Mouse (Mus musculus): ENCODE data around the gene Tbrg1. TPM values are rescaled to one million over a fixed set of nuclear protein-coding genes. Genes with fewer than 3 reads are reported as not detected.

Gene Tbrg1
- polyA plus RNA-seq, 1 experiment from 2014 or later = 128 TPM

DNA sequence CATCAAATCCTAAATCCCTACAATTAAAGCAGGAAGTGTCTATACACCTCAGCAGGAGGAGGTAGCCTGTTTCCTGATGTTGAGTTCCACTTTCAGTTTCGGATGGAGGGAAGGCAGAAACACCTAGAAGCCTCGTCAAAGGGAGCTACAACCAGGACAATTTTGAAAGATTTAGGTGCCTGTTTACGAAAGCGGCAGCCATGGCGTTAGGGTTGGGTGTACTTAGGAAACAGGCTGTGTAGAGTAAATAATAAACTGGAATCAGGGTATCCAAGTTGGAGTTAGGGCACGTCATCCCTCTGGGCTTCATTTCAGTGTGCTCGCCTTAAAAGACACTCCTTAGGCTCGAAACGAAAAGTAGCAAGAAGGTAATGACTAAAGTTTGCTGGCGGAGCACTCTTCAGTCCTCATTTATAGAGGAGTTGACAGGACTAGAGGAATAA is 652 bp downstream of the Tbrg1 start:
- WGBS = 2% methylated on average over 10 of the region's 10 CpGs

DNA sequence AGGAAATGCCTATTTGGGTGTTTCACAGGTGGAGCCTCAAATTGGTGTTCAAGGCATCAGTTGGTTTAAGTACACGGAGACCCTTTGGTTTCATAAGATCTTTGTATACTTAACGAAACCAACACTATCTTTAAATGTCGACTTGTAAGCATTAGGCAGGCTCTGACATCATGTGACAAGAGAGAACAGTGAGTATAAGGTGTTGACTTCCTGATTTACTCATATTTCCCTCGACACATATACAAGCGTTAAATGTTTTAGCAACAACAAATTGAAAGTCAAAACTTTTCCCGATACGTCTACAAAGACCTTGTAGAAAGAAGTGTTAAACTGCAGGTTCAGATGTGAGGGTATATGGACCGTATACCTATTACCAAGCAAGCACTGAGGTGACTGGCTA is 1.2 kb downstream of the Tbrg1 start:
- peaks cover 17% of the 10 kb centered on the region for H3K4me1 ChIP-seq
- DNase-seq (ENCODE audit: low spot score) = no peak
- no peaks in the 10 kb centered on the region for H3K27me3 ChIP-seq (replicated peaks; ENCODE audit: low read depth, poor library complexity, severe bottlenecking)
- no peak overlapping the region for H3K27ac ChIP-seq (replicated peaks)
- H3K4me3 ChIP-seq = peak overlapping the region; percentile 82
- H3K9me3 ChIP-seq = no peaks in the 10 kb centered on the region
- peaks cover 38% of the 10 kb centered on the region for H3K36me3 ChIP-seq (replicated peaks)
- WGBS = 67% methylated on average over 8 of the region's 8 CpGs

More for the DNA sequence above, 652 bp downstream of the Tbrg1 start:
- peak; percentile 10 for DNase-seq (ENCODE audit: low spot score)
- no peaks in the 10 kb centered on the region for H3K27me3 ChIP-seq (replicated peaks; ENCODE audit: low read depth, poor library complexity, severe bottlenecking)
- peak overlapping the region; percentile 92 for H3K27ac ChIP-seq (replicated peaks)
- H3K4me1 ChIP-seq = peaks cover 17% of the 10 kb centered on the region
- no peaks in the 10 kb centered on the region for H3K9me3 ChIP-seq
- peaks cover 33% of the 10 kb centered on the region for H3K36me3 ChIP-seq (replicated peaks)
- H3K4me3 ChIP-seq = peak overlapping the region; percentile 82

- no peaks in the 10 kb centered on the region for H3K27me3 ChIP-seq (replicated peaks; ENCODE audit: low read depth, poor library complexity, severe bottlenecking)
- H3K4me3 ChIP-seq = no peak overlapping the region
- peaks cover 17% of the 10 kb centered on the region for H3K4me1 ChIP-seq
- H3K9me3 ChIP-seq = no peaks in the 10 kb centered on the region
- H3K27ac ChIP-seq (replicated peaks) = no peak overlapping the region
- 85% methylated on average over 5 of the region's 5 CpGs for WGBS
- no peak for DNase-seq (ENCODE audit: low spot score)
- H3K36me3 ChIP-seq (replicated peaks) = peaks cover 59% of the 10 kb centered on the region
Measured at GRCm38 (mm10) chr9:37653836-37654235, 3.3 kb downstream of the Tbrg1 start.

DNA sequence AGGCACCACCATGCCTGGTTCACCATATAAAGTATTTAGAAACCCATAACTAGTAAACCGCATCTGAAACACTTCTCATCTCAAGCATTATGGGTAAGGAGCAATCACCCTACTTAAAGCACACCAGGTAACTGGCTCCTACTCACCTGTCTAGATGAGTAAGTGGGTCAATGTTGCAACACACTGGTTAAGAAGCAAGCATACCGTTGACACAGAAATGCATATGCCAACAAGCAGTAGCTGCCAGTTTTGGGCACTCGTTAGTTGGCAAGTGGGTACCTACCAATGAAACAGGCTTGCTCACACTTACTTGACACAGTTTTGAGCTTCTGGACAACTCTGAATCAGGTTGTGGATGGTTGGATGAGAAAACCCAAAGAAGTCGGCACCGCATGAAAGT is 6.5 kb downstream of the Tbrg1 start:
- DNase-seq (ENCODE audit: low spot score) = no peak
- Histone ChIP-seq H3K36me3 (replicated peaks) (peaks cover 80% of the 10 kb centered on the region), H3K27ac (replicated peaks) (no peak overlapping the region), H3K27me3 (replicated peaks; ENCODE audit: low read depth, poor library complexity, severe bottlenecking) (no peaks in the 10 kb centered on the region), H3K4me3 (no peak overlapping the region), H3K9me3 (no peaks in the 10 kb centered on the region), H3K4me1 (peaks cover 6% of the 10 kb centered on the region; the same call in 1 of the 2 replicates)
- 95% methylated on average over 5 of the region's 5 CpGs for WGBS

GRCm38 (mm10) chr9:37646246-37646645 is 10.9 kb downstream of the Tbrg1 start:
- WGBS = 80% methylated on average over 3 of the region's 3 CpGs
- no peak for DNase-seq (ENCODE audit: low spot score)
- no peaks in the 10 kb centered on the region for H3K9me3 ChIP-seq
- no peaks in the 10 kb centered on the region for H3K27me3 ChIP-seq (replicated peaks; ENCODE audit: low read depth, poor library complexity, severe bottlenecking)
- peaks cover 45% of the 10 kb centered on the region for H3K36me3 ChIP-seq (replicated peaks)
- H3K4me1 ChIP-seq = no peaks in the 10 kb centered on the region
- H3K27ac ChIP-seq (replicated peaks) = no peak overlapping the region
- no peak overlapping the region for H3K4me3 ChIP-seq

DNA sequence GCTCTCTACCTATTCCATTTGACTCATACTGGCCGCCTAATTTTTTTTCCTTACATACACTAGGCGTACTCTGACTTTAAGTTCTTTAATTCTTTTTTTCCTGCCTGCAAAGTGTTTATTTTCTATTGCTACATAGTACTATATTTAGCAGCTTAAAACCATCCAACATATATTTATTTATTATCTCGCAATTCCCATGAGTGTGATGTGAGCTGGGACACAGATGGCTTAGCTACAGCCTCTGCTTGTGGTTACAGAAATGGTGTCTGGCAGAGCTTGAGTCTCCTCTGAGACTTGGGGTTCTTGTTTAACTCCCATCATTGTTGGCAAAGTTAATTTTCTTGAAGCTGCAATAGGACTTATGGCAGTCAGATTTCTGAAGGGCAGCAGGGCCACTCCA is 18.4 kb downstream of the Tbrg1 start:
- Histone ChIP-seq H3K4me3 (no peak overlapping the region), H3K27me3 (replicated peaks; ENCODE audit: low read depth, poor library complexity, severe bottlenecking) (no peaks in the 10 kb centered on the region), H3K27ac (replicated peaks) (no peak overlapping the region), H3K36me3 (replicated peaks) (no peaks in the 10 kb centered on the region), H3K9me3 (no peaks in the 10 kb centered on the region), H3K4me1 (no peaks in the 10 kb centered on the region)
- DNase-seq (ENCODE audit: low spot score) = no peak
- WGBS = 79% methylated on average over 3 of the region's 3 CpGs

GRCm38 (mm10) chr9:37636800-37637542 is 20.1 kb downstream of the Tbrg1 start:
- Histone ChIP-seq H3K36me3 (replicated peaks) (no peaks in the 10 kb centered on the region), H3K27ac (replicated peaks) (no peak overlapping the region), H3K4me3 (no peak overlapping the region), H3K4me1 (no peaks in the 10 kb centered on the region), H3K27me3 (replicated peaks; ENCODE audit: low read depth, poor library complexity, severe bottlenecking) (no peaks in the 10 kb centered on the region), H3K9me3 (no peaks in the 10 kb centered on the region)
- 72% methylated on average over 6 of the region's 6 CpGs for WGBS
- no peak for DNase-seq (ENCODE audit: low spot score)

DNA sequence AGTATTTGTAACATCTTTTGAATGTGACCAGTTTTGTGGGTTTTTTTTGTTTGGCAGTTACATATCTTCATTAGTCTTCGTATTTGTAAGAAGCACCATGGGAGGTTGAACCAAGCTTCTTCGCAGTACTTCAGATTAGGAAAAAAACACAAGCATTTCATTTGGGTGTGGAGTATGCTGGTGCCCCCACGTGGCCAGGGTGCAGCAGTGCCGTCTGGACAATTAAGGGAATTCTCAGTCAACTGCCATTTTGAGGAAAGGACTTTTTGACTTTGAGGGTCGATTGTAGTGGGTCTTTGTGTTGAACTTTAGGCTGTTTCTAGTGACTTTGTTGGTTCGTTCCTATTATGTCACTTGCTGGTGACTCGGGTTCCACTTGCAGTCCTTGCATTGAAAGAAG is 20.8 kb downstream of the Tbrg1 start:
- H3K36me3 ChIP-seq (replicated peaks) = no peaks in the 10 kb centered on the region
- DNase-seq (ENCODE audit: low spot score) = peak; percentile 67
- no peaks in the 10 kb centered on the region for H3K9me3 ChIP-seq
- H3K27me3 ChIP-seq (replicated peaks; ENCODE audit: low read depth, poor library complexity, severe bottlenecking) = no peaks in the 10 kb centered on the region
- 19% methylated on average over 7 of the region's 7 CpGs for whole genome bisulfite sequencing
- no peaks in the 10 kb centered on the region for H3K4me1 ChIP-seq
- no peak overlapping the region for H3K27ac ChIP-seq (replicated peaks)
- no peak overlapping the region for H3K4me3 ChIP-seq

DNA sequence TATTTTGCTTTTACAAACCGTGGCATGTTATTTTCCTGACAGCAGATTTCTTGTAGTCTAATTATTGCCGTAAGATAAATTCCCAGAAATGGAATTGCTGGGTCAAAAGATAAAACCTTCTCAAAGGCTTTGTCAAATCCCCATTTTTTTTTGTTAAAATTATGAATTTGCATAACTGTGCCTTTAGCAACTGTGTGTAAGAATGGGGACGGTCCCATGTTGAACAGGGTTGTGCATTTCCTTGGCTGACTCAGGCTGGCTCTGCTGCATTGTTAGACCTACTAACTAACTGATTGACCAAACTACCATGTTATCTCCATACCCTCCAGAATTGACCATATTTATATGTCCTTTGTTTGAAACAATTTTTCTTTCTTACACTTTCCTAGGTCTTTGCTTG is 22.8 kb downstream of the Tbrg1 start:
- Histone ChIP-seq H3K27ac (replicated peaks) (no peak overlapping the region), H3K4me1 (no peaks in the 10 kb centered on the region), H3K36me3 (replicated peaks) (no peaks in the 10 kb centered on the region), H3K4me3 (no peak overlapping the region), H3K27me3 (replicated peaks; ENCODE audit: low read depth, poor library complexity, severe bottlenecking) (no peaks in the 10 kb centered on the region), H3K9me3 (no peaks in the 10 kb centered on the region)
- 87% methylated on average over 3 of the region's 3 CpGs for WGBS
- no peak for DNase-seq (ENCODE audit: low spot score)

- Histone ChIP-seq H3K36me3 (replicated peaks) (no peaks in the 10 kb centered on the region), H3K27me3 (replicated peaks; ENCODE audit: low read depth, poor library complexity, severe bottlenecking) (no peaks in the 10 kb centered on the region), H3K4me3 (no peak overlapping the region), H3K27ac (replicated peaks) (no peak overlapping the region), H3K9me3 (no peaks in the 10 kb centered on the region), H3K4me1 (no peaks in the 10 kb centered on the region)
- WGBS = 83% methylated on average over 2 of the region's 2 CpGs
- no peak for DNase-seq (ENCODE audit: low spot score)
Measured at GRCm38 (mm10) chr9:37632305-37632704, 24.8 kb downstream of the Tbrg1 start.

- no peaks in the 10 kb centered on the region; the same call in 1 of the 2 replicates for H3K27me3 ChIP-seq (replicated peaks; ENCODE audit: low read depth, poor library complexity, severe bottlenecking)
- peaks cover 11% of the 10 kb centered on the region for H3K4me1 ChIP-seq
- no peak for DNase-seq (ENCODE audit: low spot score)
- no peak overlapping the region for H3K4me3 ChIP-seq
- 89% methylated on average over 2 of the region's 2 CpGs for WGBS
- H3K36me3 ChIP-seq (replicated peaks) = no peaks in the 10 kb centered on the region
- no peak overlapping the region for H3K27ac ChIP-seq (replicated peaks)
- H3K9me3 ChIP-seq = no peaks in the 10 kb centered on the region
Measured at GRCm38 (mm10) chr9:37629941-37630340, 27.2 kb downstream of the Tbrg1 start.

GRCm38 (mm10) chr9:37628581-37628980 is 28.5 kb downstream of the Tbrg1 start:
- H3K4me3 ChIP-seq = no peak overlapping the region
- no peak overlapping the region for H3K27ac ChIP-seq (replicated peaks)
- no peaks in the 10 kb centered on the region for H3K9me3 ChIP-seq
- H3K4me1 ChIP-seq = peaks cover 11% of the 10 kb centered on the region
- no peaks in the 10 kb centered on the region; the same call in 1 of the 2 replicates for H3K27me3 ChIP-seq (replicated peaks; ENCODE audit: low read depth, poor library complexity, severe bottlenecking)
- H3K36me3 ChIP-seq (replicated peaks) = no peaks in the 10 kb centered on the region
- no peak for DNase-seq (ENCODE audit: low spot score)
- 57% methylated on average over 4 of the region's 4 CpGs for WGBS

GRCm38 (mm10) chr9:37627263-37627662 is 29.8 kb downstream of the Tbrg1 start:
- DNase-seq (ENCODE audit: low spot score) = no peak
- Histone ChIP-seq H3K27me3 (replicated peaks; ENCODE audit: low read depth, poor library complexity, severe bottlenecking) (no peaks in the 10 kb centered on the region; the same call in 1 of the 2 replicates), H3K27ac (replicated peaks) (no peak overlapping the region), H3K4me1 (peaks cover 11% of the 10 kb centered on the region), H3K9me3 (no peaks in the 10 kb centered on the region), H3K4me3 (no peak overlapping the region), H3K36me3 (replicated peaks) (no peaks in the 10 kb centered on the region)
- WGBS = 95% methylated on average over 1 of the region's 1 CpGs

Measured in embryonic facial prominence, embryonic 10.5 days (tissue).